Mouse (Mus musculus): Measurements from ENCODE around the gene Sik3. TPM values are rescaled to one million over a fixed set of nuclear protein-coding genes. Genes with fewer than 3 reads are reported as not detected.
A peak's percentile ranks its signal among the peaks of the same experiment; 100 is the strongest.

The Sik3 gene
- total RNA-seq, 2 experiments from 2014 or later, result 16.5 to 59.8 TPM

- no peak for ATAC-seq (replicated peaks; ENCODE audit: poor library complexity, severe bottlenecking)
Observed at GRCm38 (mm10) chr9:46243584-46243983, 231.0 kb downstream of the Sik3 start.

GRCm38 (mm10) chr9:46246752-46247324 lies 234.2 kb downstream of the Sik3 start:
- ATAC-seq (replicated peaks; ENCODE audit: poor library complexity, severe bottlenecking), result peak; percentile 82

GRCm38 (mm10) chr9:46256177-46256576 lies 243.6 kb downstream of the Sik3 start:
- no peak for ATAC-seq (replicated peaks; ENCODE audit: poor library complexity, severe bottlenecking)

- ATAC-seq (replicated peaks; ENCODE audit: poor library complexity, severe bottlenecking), result no peak
Observed at GRCm38 (mm10) chr9:46256658-46257385, 244.2 kb downstream of the Sik3 start.

- peak; percentile 89 for ATAC-seq (replicated peaks; ENCODE audit: poor library complexity, severe bottlenecking)
Observed at GRCm38 (mm10) chr9:46257546-46257945, 244.9 kb downstream of the Sik3 start.

GRCm38 (mm10) chr9:46259111-46259510 lies 246.5 kb downstream of the Sik3 start:
- no peak for ATAC-seq (replicated peaks; ENCODE audit: poor library complexity, severe bottlenecking)

GRCm38 (mm10) chr9:46261131-46261530 lies 248.5 kb downstream of the Sik3 start:
- ATAC-seq (replicated peaks; ENCODE audit: poor library complexity, severe bottlenecking), result 0 out of 2 replicates have a peak, but pooled peaks have one; percentile 31

- no peak for ATAC-seq (replicated peaks; ENCODE audit: poor library complexity, severe bottlenecking)
Observed at GRCm38 (mm10) chr9:46268343-46268873, 255.8 kb downstream of the Sik3 start, which contains the start of gene Apoa5. Apoa5 (plus strand) TSS chr9:46268633.

GRCm38 (mm10) chr9:46269125-46269524 lies 256.5 kb downstream of the Sik3 start:
- no peak for ATAC-seq (replicated peaks; ENCODE audit: poor library complexity, severe bottlenecking)

GRCm38 (mm10) chr9:46270782-46271181 lies 258.2 kb downstream of the Sik3 start:
- no peak for ATAC-seq (replicated peaks; ENCODE audit: poor library complexity, severe bottlenecking)

GRCm38 (mm10) chr9:46272070-46272469 lies 259.4 kb downstream of the Sik3 start:
- no peak; the same call in 1 of the 2 replicates for ATAC-seq (replicated peaks; ENCODE audit: poor library complexity, severe bottlenecking)

GRCm38 (mm10) chr9:46272677-46273454 lies 260.2 kb downstream of the Sik3 start, which contains the start of gene Zpr1:
Zpr1 (plus strand) TSS chr9:46273064.
- ATAC-seq (replicated peaks; ENCODE audit: poor library complexity, severe bottlenecking), result peak; percentile 94

Other genes with a start within 250 kb of the Sik3 start
- gene Cep164, start 184.1 kb upstream of the Sik3 start, total RNA-seq (2014; fragmentation: Nextera tagmentation), result 19.8 and 22.3 TPM in 2 replicates
- gene Cep164, start 184.1 kb upstream of the Sik3 start, total RNA-seq (2017), result 18.5 and 22.1 TPM in 2 replicates
- 44.3 and 77.0 TPM in 2 replicates for gene Bace1, start 174.2 kb upstream of the Sik3 start, total RNA-seq (2014; fragmentation: Nextera tagmentation)
- gene Bace1, start 174.2 kb upstream of the Sik3 start, total RNA-seq (2017), result 48.5 and 62.9 TPM in 2 replicates
- 12.6 and 30.7 TPM in 2 replicates for gene Pcsk7, start 106.3 kb upstream of the Sik3 start, total RNA-seq (2014; fragmentation: Nextera tagmentation)
- 11.3 and 13.9 TPM in 2 replicates for gene Pcsk7, start 106.3 kb upstream of the Sik3 start, total RNA-seq (2017)
- gene Rnf214, start 105.9 kb upstream of the Sik3 start, total RNA-seq (2014; fragmentation: Nextera tagmentation), result 26.8 and 31.6 TPM in 2 replicates
- gene Rnf214, start 105.9 kb upstream of the Sik3 start, total RNA-seq (2017), result 16.6 and 22.4 TPM in 2 replicates
- gene Tagln, start 76.8 kb upstream of the Sik3 start, total RNA-seq (2014; fragmentation: Nextera tagmentation), result not detected in 2 replicates
- not detected in 2 replicates for gene Tagln, start 76.8 kb upstream of the Sik3 start, total RNA-seq (2017)
- 31.0 and 57.9 TPM in 2 replicates for gene Sidt2, start 57.6 kb upstream of the Sik3 start, total RNA-seq (2014; fragmentation: Nextera tagmentation)
- gene Sidt2, start 57.6 kb upstream of the Sik3 start, total RNA-seq (2017), result 18.7 and 29.3 TPM in 2 replicates
- 30.6 and 32.3 TPM in 2 replicates for gene Pafah1b2, start 130 bp upstream of the Sik3 start, total RNA-seq (2014; fragmentation: Nextera tagmentation)
- 88.9 and 95.7 TPM in 2 replicates for gene Pafah1b2, start 130 bp upstream of the Sik3 start, total RNA-seq (2017)
- gene Apoa1, start 215.8 kb downstream of the Sik3 start, total RNA-seq (2014; fragmentation: Nextera tagmentation), result not detected in 2 replicates
- gene Apoa1, start 215.8 kb downstream of the Sik3 start, total RNA-seq (2017), result not detected in 2 replicates
- not detected in 2 replicates for gene Apoc3, start 222.8 kb downstream of the Sik3 start, total RNA-seq (2014; fragmentation: Nextera tagmentation)
- not detected in 2 replicates for gene Apoc3, start 222.8 kb downstream of the Sik3 start, total RNA-seq (2017)
- not detected in 2 replicates for gene Apoa4, start 227.9 kb downstream of the Sik3 start, total RNA-seq (2014; fragmentation: Nextera tagmentation)
- not detected in 2 replicates for gene Apoa4, start 227.9 kb downstream of the Sik3 start, total RNA-seq (2017)